Mouse (Mus musculus): ENCODE data around the gene Fcgr3.

- no peak for TF ChIP-seq MAFK (IDR thresholded peaks at IDR 0.05; ENCODE audit: insufficient read depth, low read depth, low read length)
- no peak for TF ChIP-seq ZNF384 (IDR thresholded peaks at IDR 0.05; ENCODE audit: low read depth, low read length)
- no peak for TF ChIP-seq HCFC1 (IDR thresholded peaks at IDR 0.05; ENCODE audit: borderline replicate concordance, insufficient read depth, low read length)
These were observed 25.6 kb downstream of the Fcgr3 start for GRCm38 (mm10) chr1:171039135-171039534.
